Mouse (Mus musculus) limb, embryonic 14.5 days (tissue): ENCODE data around the gene Ppara. TPM values are rescaled to one million over a fixed set of nuclear protein-coding genes. Genes with fewer than 3 reads are reported as not detected.

Source experiments
- ATAC-seq: fragments of 200-750 bp; cut with Nextera tagmentation; 2 replicates; pipeline ENCODE4 v1.8.0; 2017; ENCODE audit warnings: low read depth, moderate number of reproducible peaks, moderate TSS enrichment; ENCODE audit not compliant: low FRiP score
- DNase-seq: peaks from one replicate; pipeline ENCODE4 v3.0.0-alpha.2; 2015; ENCODE audit warnings: low spot score
- H3K27ac ChIP-seq: fragments of 300-500 bp; sonication (generic); replicated peaks from 2 replicates; pipeline ENCODE4 v1.5.1; 2014; ENCODE audit warnings: low read depth, mild to moderate bottlenecking, low read length, moderate library complexity, mixed read lengths
- H3K27me3 ChIP-seq: fragments of 300-500 bp; sonication (generic); 2 replicates; pipeline ENCODE4 v1.6.1; 2014; ENCODE audit warnings: low read length, mixed read lengths; ENCODE audit not compliant: control insufficient read depth, insufficient read depth
- H3K36me3 ChIP-seq: fragments of 300-500 bp; sonication (generic); 2 replicates; pipeline ENCODE4 v1.6.1; 2014; ENCODE audit warnings: mild to moderate bottlenecking, low read length, moderate library complexity, mixed read lengths; ENCODE audit not compliant: control insufficient read depth, insufficient read depth
- H3K4me1 ChIP-seq: fragments of 300-500 bp; sonication (generic); 2 replicates; pipeline ENCODE4 v1.6.1; 2014; ENCODE audit warnings: antibody characterized with exemption, low read length, mixed read lengths; ENCODE audit not compliant: control insufficient read depth, insufficient read depth
- H3K4me2 ChIP-seq: fragments of 300-500 bp; sonication (generic); replicated peaks from 2 replicates; pipeline ENCODE4 v1.6.1; 2014; ENCODE audit warnings: low read depth, mild to moderate bottlenecking, low read length, moderate library complexity; ENCODE audit not compliant: severe bottlenecking
- H3K4me3 ChIP-seq: fragments of 300-500 bp; sonication (generic); replicated peaks from 2 replicates; pipeline ENCODE4 v1.5.1; 2014; ENCODE audit warnings: low read length
- H3K9ac ChIP-seq: fragments of 300-500 bp; sonication (generic); 2 replicates; pipeline ENCODE4 v1.6.1; 2014; ENCODE audit warnings: mild to moderate bottlenecking, low read depth, low read length, moderate library complexity; ENCODE audit not compliant: severe bottlenecking
- H3K9me3 ChIP-seq: fragments of 300-500 bp; sonication (generic); 2 replicates; pipeline ENCODE4 v1.6.1; 2016; ENCODE audit warnings: low read length; ENCODE audit not compliant: control insufficient read depth
- POLR2A ChIP-seq: fragments of 200-500 bp; IDR thresholded peaks from 2 replicates; pipeline ENCODE4 v1.8.0; 2012; ENCODE audit warnings: inconsistent platforms, mild to moderate bottlenecking, moderate library complexity, borderline replicate concordance; ENCODE audit not compliant: insufficient read depth, insufficient read length; ENCODE audit errors: extremely low read depth
- WGBS: fragments of 180-500 bp; shearing (Covaris S2); extraction: QIAGEN DNeasy Blood & Tissue Kit; methylation state at CpG from one replicate; pipeline ENCODE4 v1.1.7; 2014; 5-methylcytosine and 5-hydroxymethylcytosine counted together
- polyA plus RNA-seq, 2 experiments: library from polyadenylated mRNA; depleted of rRNA in 1 of 2; stranded (reverse) in 1 of 2; unstranded in 1 of 2; fragments of >200 nt; fragmentation: Nextera tagmentation in 1 of 2; extraction: Ambion mirVana in 1 of 2; gene quantifications; 2 replicates each; pipeline versions ENCODE4 v1.2.1 to v1.2.3; 2012 to 2014

Gene Ppara
- polyA plus RNA-seq, 2 experiments: 0.84 to 2.8 TPM

DNA sequence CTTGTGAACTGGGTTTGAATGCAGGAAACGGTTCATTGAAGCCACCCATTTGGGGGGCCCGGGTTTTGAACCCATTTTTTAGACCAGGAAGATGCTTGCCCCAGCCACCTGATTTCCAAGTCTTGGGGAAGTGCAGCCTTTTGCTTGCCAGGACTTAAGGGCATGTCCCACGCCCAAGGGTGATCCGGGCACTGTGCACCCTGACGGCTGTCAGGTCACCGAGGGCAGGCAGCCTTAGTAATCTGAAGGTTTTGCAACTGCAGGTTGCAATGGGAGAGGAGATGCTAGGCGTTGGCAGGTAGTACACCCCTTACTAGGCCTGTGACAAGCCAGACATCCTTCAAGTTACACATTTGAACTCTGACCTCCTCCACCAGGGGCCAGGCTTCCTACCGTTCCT lies 97.8 kb downstream of the Ppara start:
- peak overlapping the region; percentile 52 for H3K9ac ChIP-seq
- H3K36me3 ChIP-seq: 0 out of 2 replicates have a peak, but pooled peaks cover 5% of the 10 kb centered on the region
- no peak for TF ChIP-seq POLR2A
- no peaks in the 10 kb centered on the region for H3K9me3 ChIP-seq
- H3K4me3 ChIP-seq: peak overlapping the region; percentile 45
- no peak overlapping the region for H3K27ac ChIP-seq
- ATAC-seq (no peak), DNase-seq (no peak)
- peaks cover 8% of the 10 kb centered on the region for H3K4me1 ChIP-seq
- 38% methylated on average over 8 of the region's 8 CpGs for WGBS
- peak overlapping the region; percentile 69 for H3K4me2 ChIP-seq
- no peaks in the 10 kb centered on the region for H3K27me3 ChIP-seq

- Histone ChIP-seq H3K9ac (no peak overlapping the region), H3K36me3 (0 out of 2 replicates have a peak, but pooled peaks cover 5% of the 10 kb centered on the region), H3K27ac (no peak overlapping the region), H3K4me3 (no peak overlapping the region), H3K9me3 (no peaks in the 10 kb centered on the region), H3K27me3 (no peaks in the 10 kb centered on the region), H3K4me1 (peaks cover 8% of the 10 kb centered on the region), H3K4me2 (no peak overlapping the region)
- no peak for TF ChIP-seq POLR2A
- DNase-seq (no peak), ATAC-seq (no peak)
- 59% methylated on average over 3 of the region's 3 CpGs for WGBS
Observed at GRCm38 (mm10) chr15:85835335-85835734, 100.6 kb downstream of the Ppara start.

DNA sequence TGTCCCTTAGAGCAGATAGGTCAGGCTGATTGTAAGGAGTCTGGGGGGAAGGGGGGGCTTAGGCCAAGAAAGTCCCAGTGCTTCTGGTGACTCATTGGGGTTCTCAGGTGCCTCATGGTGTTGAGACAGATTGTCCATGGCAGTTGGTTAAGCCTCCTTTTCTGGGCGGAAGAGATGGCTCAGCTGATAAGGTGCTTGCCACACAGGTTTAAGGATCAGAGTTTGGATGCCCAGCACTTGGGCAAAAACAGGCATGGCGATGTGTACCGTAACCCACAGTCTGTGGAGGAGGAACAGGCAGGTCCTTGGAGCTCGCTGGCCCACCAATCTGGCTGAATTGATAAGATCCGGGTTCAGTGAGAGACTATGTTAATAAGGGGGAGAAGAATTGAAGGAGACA lies 102.1 kb downstream of the Ppara start:
- WGBS: 93% methylated on average over 5 of the region's 5 CpGs
- Histone ChIP-seq H3K4me2 (no peak overlapping the region), H3K9ac (no peak overlapping the region), H3K36me3 (0 out of 2 replicates have a peak, but pooled peaks cover 5% of the 10 kb centered on the region), H3K27ac (no peak overlapping the region), H3K4me3 (no peak overlapping the region), H3K27me3 (no peaks in the 10 kb centered on the region), H3K9me3 (no peaks in the 10 kb centered on the region), H3K4me1 (peaks cover 4% of the 10 kb centered on the region)
- no peak for TF ChIP-seq POLR2A
- ATAC-seq (no peak), DNase-seq (no peak)

DNA sequence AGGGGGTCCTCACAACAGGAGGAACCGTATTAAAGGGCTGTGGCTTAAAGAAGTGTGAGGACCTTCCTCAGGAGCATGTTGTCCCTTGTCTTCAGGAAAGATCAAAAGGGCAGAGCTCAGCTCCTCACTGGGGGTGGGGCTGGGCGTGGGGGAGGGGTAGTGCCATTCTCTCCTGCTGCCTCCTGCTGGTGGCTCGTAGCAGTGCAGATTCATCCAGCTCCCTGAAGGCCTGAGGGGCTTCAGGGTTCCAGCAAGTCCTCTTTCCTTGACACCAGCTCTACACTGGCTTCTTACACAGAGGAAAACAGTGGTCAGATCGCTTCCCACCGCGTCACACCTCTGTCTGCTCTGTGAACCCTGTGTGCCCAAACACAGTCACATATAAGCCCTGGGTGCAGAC lies 106.2 kb downstream of the Ppara start:
- Histone ChIP-seq H3K9me3 (no peaks in the 10 kb centered on the region), H3K27ac (no peak overlapping the region), H3K4me2 (no peak overlapping the region), H3K4me3 (no peak overlapping the region), H3K9ac (no peak overlapping the region), H3K27me3 (no peaks in the 10 kb centered on the region), H3K4me1 (no peaks in the 10 kb centered on the region), H3K36me3 (0 out of 2 replicates have a peak, but pooled peaks cover 6% of the 10 kb centered on the region)
- TF ChIP-seq POLR2A: no peak
- ATAC-seq: no peak
- DNase-seq: no peak
- 33% methylated on average over 6 of the region's 6 CpGs for WGBS

DNA sequence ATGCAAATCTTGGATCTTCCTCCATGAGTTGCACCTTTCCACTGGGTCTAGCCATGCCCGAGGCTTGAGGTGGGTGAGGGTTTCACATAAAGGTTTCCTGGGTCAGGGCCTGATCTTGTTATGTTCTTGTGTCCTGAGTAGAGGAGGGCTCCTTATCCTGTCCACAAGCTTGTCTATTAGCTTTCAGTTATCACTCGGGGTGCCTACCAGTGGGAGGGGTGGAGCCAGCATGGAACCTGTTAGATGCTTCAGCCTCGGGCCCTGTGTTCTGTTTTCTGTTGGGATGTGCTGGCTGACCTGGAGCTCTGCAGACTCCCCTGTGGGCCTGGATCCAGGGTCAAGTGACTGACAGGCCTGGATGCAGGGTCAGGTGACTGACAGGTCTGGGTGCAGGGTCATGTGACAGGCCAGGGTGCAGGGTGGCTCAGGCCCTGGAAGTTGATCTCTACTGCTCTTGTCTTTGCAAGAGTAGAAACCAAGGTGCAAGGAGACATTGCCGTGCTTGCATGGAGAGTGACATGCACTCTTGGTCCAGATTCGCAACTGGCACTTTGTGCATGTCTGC lies 107.1 kb downstream of the Ppara start:
- WGBS: 84% methylated on average over 5 of the region's 5 CpGs
- Histone ChIP-seq H3K4me1 (no peaks in the 10 kb centered on the region), H3K4me3 (no peak overlapping the region), H3K27ac (no peak overlapping the region), H3K36me3 (0 out of 2 replicates have a peak, but pooled peaks cover 4% of the 10 kb centered on the region), H3K27me3 (no peaks in the 10 kb centered on the region), H3K9ac (no peak overlapping the region), H3K9me3 (no peaks in the 10 kb centered on the region), H3K4me2 (no peak overlapping the region)
- DNase-seq (no peak), ATAC-seq (no peak)
- no peak for TF ChIP-seq POLR2A
